Mouse (Mus musculus) forebrain, embryonic 12.5 days (tissue): Measurements from ENCODE around the gene Hmgcs2. TPM values are rescaled to one million over a fixed set of nuclear protein-coding genes. Genes with fewer than 3 reads are reported as not detected.
"Not testable (repeated sequence)": the region's sequence is repeated elsewhere in the genome, so short reads cannot be mapped to it uniquely, and the experiment has no call there.

ENCODE experiments used
- ATAC-seq: fragments of 200-750 bp; cut with Nextera tagmentation; 2 replicates; pipeline ENCODE4 v1.8.0; 2017; ENCODE audit warnings: moderate TSS enrichment; ENCODE audit not compliant: low FRiP score
- H3K27ac ChIP-seq: fragments of 300-500 bp; sonication (generic); 2 replicates; pipeline ENCODE4 v1.5.1; 2016; ENCODE audit warnings: mild to moderate bottlenecking
- H3K27me3 ChIP-seq: fragments of 300-500 bp; sonication (generic); 2 replicates; pipeline ENCODE4 v1.6.1; 2016; ENCODE audit warnings: mild to moderate bottlenecking
- H3K36me3 ChIP-seq: fragments of 300-500 bp; sonication (generic); replicated peaks from 2 replicates; pipeline ENCODE4 v1.6.1; 2016; ENCODE audit warnings: mild to moderate bottlenecking
- H3K4me1 ChIP-seq: fragments of 300-500 bp; sonication (generic); 2 replicates; pipeline ENCODE4 v1.6.1; 2016
- H3K4me2 ChIP-seq: fragments of 300-500 bp; sonication (generic); 2 replicates; pipeline ENCODE4 v1.6.1; 2016; ENCODE audit warnings: mild to moderate bottlenecking, moderate library complexity
- H3K4me3 ChIP-seq: fragments of 300-500 bp; sonication (generic); replicated peaks from 2 replicates; pipeline ENCODE4 v1.5.1; 2016; ENCODE audit warnings: mild to moderate bottlenecking
- H3K9ac ChIP-seq: fragments of 300-500 bp; sonication (generic); 2 replicates; pipeline ENCODE4 v1.6.1; 2016; ENCODE audit warnings: mild to moderate bottlenecking
- H3K9me3 ChIP-seq: fragments of 300-500 bp; sonication (generic); 2 replicates; pipeline ENCODE4 v1.6.1; 2016
- WGBS: fragments of 180-500 bp; shearing (Covaris S2); methylation state at CpG from one replicate; pipeline ENCODE4 v1.1.7; 2016; 5-methylcytosine and 5-hydroxymethylcytosine counted together
- polyA plus RNA-seq: library from polyadenylated mRNA; unstranded; fragments of >200 nt; fragmentation: Nextera tagmentation; extraction: Ambion mirVana; gene quantifications from 2 replicates; pipeline ENCODE4 v1.2.1, GENCODE M21; 2016

The Hmgcs2 gene
- polyA plus RNA-seq, 1 experiment from 2014 or later: 1.3 TPM

DNA sequence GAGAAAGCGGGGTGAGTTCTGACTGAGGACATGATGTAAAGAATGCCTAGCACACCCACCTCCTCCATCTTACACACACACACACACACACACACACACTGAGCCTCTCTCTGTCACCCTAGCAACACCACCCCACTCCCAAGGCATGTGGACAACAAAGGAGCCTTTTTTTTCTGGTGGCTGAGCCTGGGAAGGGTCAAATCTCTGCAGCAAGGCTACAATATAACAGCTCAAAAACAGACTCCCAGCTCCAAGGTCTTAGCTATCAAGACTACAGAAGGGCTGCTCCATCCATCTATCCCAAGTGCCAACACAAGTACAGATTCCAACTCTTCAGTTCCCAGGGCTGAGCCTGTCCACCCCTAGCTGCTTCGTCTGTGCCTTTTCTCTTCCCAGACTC is 39.0 kb downstream of the Hmgcs2 start:
- Histone ChIP-seq H3K9ac (no peak overlapping the region), H3K4me1 (peaks cover 36% of the 10 kb centered on the region), H3K9me3 (no peaks in the 10 kb centered on the region), H3K36me3 (peaks cover 65% of the 10 kb centered on the region), H3K4me2 (no peak overlapping the region), H3K27me3 (no peaks in the 10 kb centered on the region), H3K27ac (peak overlapping the region; percentile 86), H3K4me3 (no peak overlapping the region)
- ATAC-seq: peak; percentile 87
- WGBS: 34% methylated on average over 2 of the region's 2 CpGs

DNA sequence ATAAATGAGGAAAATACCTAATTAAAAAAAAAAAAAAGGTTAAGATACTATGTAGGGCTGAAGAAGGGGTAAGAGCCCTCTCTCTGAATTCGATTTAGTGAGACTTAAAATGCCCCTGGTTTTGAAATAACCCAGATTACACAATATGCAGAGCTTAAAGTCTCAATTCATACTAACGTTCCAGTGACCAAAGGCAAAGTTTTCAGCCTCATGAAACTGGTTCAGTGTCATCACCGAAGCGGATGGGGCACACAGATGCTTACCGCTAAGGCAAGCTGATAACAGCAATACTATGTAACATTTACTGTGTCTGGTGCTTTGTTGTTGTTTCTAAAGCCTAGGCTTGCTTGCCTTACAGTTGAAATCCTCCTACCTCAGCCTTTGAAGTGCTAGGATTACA is 42.0 kb downstream of the Hmgcs2 start:
- 94% methylated on average over 5 of the region's 5 CpGs for WGBS
- no peak overlapping the region for H3K27ac ChIP-seq
- no peak overlapping the region for H3K4me2 ChIP-seq
- ATAC-seq: no peak
- H3K9ac ChIP-seq: no peak overlapping the region
- no peaks in the 10 kb centered on the region for H3K9me3 ChIP-seq
- peaks cover 33% of the 10 kb centered on the region for H3K4me1 ChIP-seq
- no peak overlapping the region for H3K4me3 ChIP-seq
- H3K36me3 ChIP-seq: peaks cover 73% of the 10 kb centered on the region
- no peaks in the 10 kb centered on the region for H3K27me3 ChIP-seq

GRCm38 (mm10) chr3:98324235-98324634 is 44.0 kb downstream of the Hmgcs2 start:
- H3K36me3 ChIP-seq: peaks cover 87% of the 10 kb centered on the region
- no peak for ATAC-seq

DNA sequence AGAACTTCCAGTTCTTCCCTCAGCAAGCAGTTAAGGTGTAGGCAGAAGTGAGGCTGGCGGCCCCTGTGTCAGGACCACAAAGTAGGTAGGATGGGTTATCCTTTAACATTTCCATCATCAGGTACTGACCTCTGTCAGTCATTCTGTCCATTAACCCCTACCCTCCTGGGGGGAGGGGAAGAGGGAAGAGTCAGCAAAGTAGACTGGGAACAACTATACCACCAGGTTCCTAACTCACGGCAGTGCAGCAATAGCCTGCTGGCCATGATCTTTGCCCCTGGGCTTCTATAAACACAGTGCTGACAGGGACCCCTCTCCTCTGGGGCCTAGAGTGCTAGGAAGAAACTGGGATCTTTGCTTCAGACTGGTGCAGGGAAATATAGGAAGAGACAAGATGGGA is 53.8 kb downstream of the Hmgcs2 start:
- no peak overlapping the region for H3K9ac ChIP-seq
- no peaks in the 10 kb centered on the region for H3K27me3 ChIP-seq

More at GRCm38 (mm10) chr3:98324235-98324634, 44.0 kb downstream of the Hmgcs2 start:
- no peaks in the 10 kb centered on the region for H3K9me3 ChIP-seq
- no peak overlapping the region for H3K9ac ChIP-seq
- no peak overlapping the region for H3K4me2 ChIP-seq
- peaks cover 13% of the 10 kb centered on the region for H3K4me1 ChIP-seq
- no peaks in the 10 kb centered on the region for H3K27me3 ChIP-seq
- WGBS: 79% methylated on average over 9 of the region's 9 CpGs
- H3K27ac ChIP-seq: no peak overlapping the region
- H3K4me3 ChIP-seq: no peak overlapping the region

GRCm38 (mm10) chr3:98335331-98335730 is 55.1 kb downstream of the Hmgcs2 start:
- peaks cover 33% of the 10 kb centered on the region for H3K4me1 ChIP-seq
- H3K4me2 ChIP-seq: no peak overlapping the region
- no peak overlapping the region for H3K27ac ChIP-seq
- H3K36me3 ChIP-seq: peaks cover 40% of the 10 kb centered on the region
- no peak for ATAC-seq
- no peak overlapping the region for H3K9ac ChIP-seq
- no peak overlapping the region for H3K4me3 ChIP-seq
- H3K27me3 ChIP-seq: no peaks in the 10 kb centered on the region
- H3K9me3 ChIP-seq: no peaks in the 10 kb centered on the region

More for the DNA sequence above, 53.8 kb downstream of the Hmgcs2 start:
- no peaks in the 10 kb centered on the region for H3K9me3 ChIP-seq
- H3K4me2 ChIP-seq: no peak overlapping the region
- ATAC-seq: no peak
- no peak overlapping the region for H3K4me3 ChIP-seq
- no peak overlapping the region for H3K27ac ChIP-seq
- peaks cover 47% of the 10 kb centered on the region for H3K36me3 ChIP-seq
- WGBS: 79% methylated on average over 2 of the region's 2 CpGs
- peaks cover 33% of the 10 kb centered on the region for H3K4me1 ChIP-seq

GRCm38 (mm10) chr3:98335886-98336285 is 55.7 kb downstream of the Hmgcs2 start:
- peaks cover 33% of the 10 kb centered on the region for H3K4me1 ChIP-seq
- 83% methylated on average over 7 of the region's 7 CpGs for WGBS
- H3K4me3 ChIP-seq: no peak overlapping the region
- ATAC-seq: no peak
- no peaks in the 10 kb centered on the region for H3K27me3 ChIP-seq
- H3K27ac ChIP-seq: no peak overlapping the region
- peaks cover 39% of the 10 kb centered on the region for H3K36me3 ChIP-seq
- no peaks in the 10 kb centered on the region for H3K9me3 ChIP-seq
- H3K4me2 ChIP-seq: no peak overlapping the region; the same call in 1 of the 2 replicates
- no peak overlapping the region for H3K9ac ChIP-seq

DNA sequence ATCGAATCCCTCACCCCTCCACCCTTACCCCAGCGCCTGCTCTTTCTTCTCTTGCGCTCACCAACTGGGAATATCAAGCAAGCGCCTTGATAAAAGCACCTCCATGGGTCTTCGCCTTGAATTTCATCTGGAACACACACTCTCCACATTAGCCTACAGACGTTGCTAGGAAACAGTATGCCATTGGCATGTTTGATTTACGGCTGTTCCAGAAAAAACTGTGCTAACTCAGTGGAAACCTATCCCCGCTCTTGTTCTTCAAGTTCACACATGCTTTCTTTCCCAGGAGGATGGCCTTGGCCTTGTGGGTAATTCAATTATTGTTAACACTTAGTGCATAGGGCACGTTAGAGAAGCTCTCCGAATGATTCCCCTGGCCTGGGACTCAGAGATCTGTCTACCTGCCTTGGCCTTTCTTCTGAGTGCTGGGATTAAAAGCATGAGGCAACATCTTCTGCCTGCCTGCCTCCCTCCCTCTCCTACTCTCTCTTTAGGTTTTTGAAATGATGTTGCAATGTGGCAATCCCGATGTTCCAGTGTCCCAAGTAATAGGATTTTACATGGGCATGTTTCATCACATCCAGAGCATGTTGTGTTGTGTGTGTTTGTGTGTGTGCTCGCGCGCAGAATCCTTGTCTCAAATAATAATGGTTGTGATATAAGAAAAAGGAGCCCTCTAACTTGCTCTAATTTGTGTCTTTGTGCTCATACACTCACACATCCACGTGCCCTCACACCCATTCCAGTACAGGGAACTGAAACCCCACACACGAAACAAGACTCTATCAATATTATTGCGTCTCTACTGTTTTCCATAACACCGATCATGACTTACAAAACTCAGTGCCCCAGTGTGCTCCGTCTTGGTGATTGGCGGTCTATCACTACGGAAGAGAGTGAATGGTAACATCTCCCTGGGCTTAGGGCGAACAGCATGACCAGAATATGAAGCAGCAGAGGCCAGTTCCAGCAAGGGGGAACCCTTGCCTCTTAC is 56.7 kb downstream of the Hmgcs2 start:
- no peak for ATAC-seq
- 0 out of 2 replicates have a peak overlapping the region, but pooled peaks have one; percentile 36 for H3K27ac ChIP-seq
- H3K36me3 ChIP-seq: peaks cover 28% of the 10 kb centered on the region
- H3K27me3 ChIP-seq: no peaks in the 10 kb centered on the region
- H3K9me3 ChIP-seq: no peaks in the 10 kb centered on the region
- peaks cover 33% of the 10 kb centered on the region for H3K4me1 ChIP-seq
- H3K4me3 ChIP-seq: 0 out of 2 replicates have a peak overlapping the region, but pooled peaks have one; percentile 61
- peak overlapping the region; percentile 76 for H3K4me2 ChIP-seq
- WGBS: 75% methylated on average over 22 of the region's 22 CpGs
- H3K9ac ChIP-seq: no peak overlapping the region

GRCm38 (mm10) chr3:98338584-98339041 is 58.4 kb downstream of the Hmgcs2 start:
- Histone ChIP-seq H3K27ac (no peak overlapping the region), H3K4me2 (peak overlapping the region; percentile 76), H3K4me1 (peaks cover 33% of the 10 kb centered on the region), H3K9ac (peak overlapping the region; percentile 79), H3K27me3 (no peaks in the 10 kb centered on the region), H3K36me3 (peaks cover 13% of the 10 kb centered on the region), H3K4me3 (peak overlapping the region; percentile 61), H3K9me3 (no peaks in the 10 kb centered on the region)
- peak; percentile 46; the same call in 1 of the 2 replicates for ATAC-seq
- WGBS: 2% methylated on average over 15 of the region's 15 CpGs

- no peaks in the 10 kb centered on the region for H3K27me3 ChIP-seq
- peaks cover 33% of the 10 kb centered on the region for H3K4me1 ChIP-seq
- peak overlapping the region; percentile 62 for H3K27ac ChIP-seq
- peaks cover 8% of the 10 kb centered on the region for H3K36me3 ChIP-seq
- peak overlapping the region; percentile 61 for H3K4me3 ChIP-seq
- peak; percentile 72 for ATAC-seq
- peak overlapping the region; percentile 76 for H3K4me2 ChIP-seq
- no peaks in the 10 kb centered on the region for H3K9me3 ChIP-seq
- WGBS: 0% methylated on average over 46 of the region's 46 CpGs
- H3K9ac ChIP-seq: peak overlapping the region; percentile 79
Measured at GRCm38 (mm10) chr3:98339097-98339705, 59.0 kb downstream of the Hmgcs2 start.

- peak; percentile 86 for ATAC-seq
- WGBS: under 1% methylated on average over 10 of the region's 10 CpGs
- not testable (repeated sequence) for H3K36me3 ChIP-seq, H3K9me3 ChIP-seq, H3K27me3 ChIP-seq
- peak within 1 kb of the TSS; percentile 76 for H3K4me2 ChIP-seq
- peak within 1 kb of the TSS; percentile 61 for H3K4me3 ChIP-seq
- peaks cover 33% of the 10 kb centered on the region for H3K4me1 ChIP-seq
- peak within 1 kb of the TSS; percentile 79 for H3K9ac ChIP-seq
- H3K27ac ChIP-seq: peak within 1 kb of the TSS; percentile 62
Measured at GRCm38 (mm10) chr3:98339706-98340109, 59.5 kb downstream of the Hmgcs2 start, which contains the start of gene Phgdh. Phgdh (minus strand) TSS chr3:98339990.

GRCm38 (mm10) chr3:98340818-98341594 is 60.8 kb downstream of the Hmgcs2 start:
- Histone ChIP-seq H3K9me3 (no peaks in the 10 kb centered on the region), H3K27me3 (no peaks in the 10 kb centered on the region), H3K4me2 (no peak overlapping the region), H3K27ac (no peak overlapping the region), H3K4me3 (no peak overlapping the region), H3K9ac (no peak overlapping the region), H3K4me1 (peaks cover 28% of the 10 kb centered on the region), H3K36me3 (no peaks in the 10 kb centered on the region)
- ATAC-seq: no peak
- 88% methylated on average over 17 of the region's 17 CpGs for WGBS

DNA sequence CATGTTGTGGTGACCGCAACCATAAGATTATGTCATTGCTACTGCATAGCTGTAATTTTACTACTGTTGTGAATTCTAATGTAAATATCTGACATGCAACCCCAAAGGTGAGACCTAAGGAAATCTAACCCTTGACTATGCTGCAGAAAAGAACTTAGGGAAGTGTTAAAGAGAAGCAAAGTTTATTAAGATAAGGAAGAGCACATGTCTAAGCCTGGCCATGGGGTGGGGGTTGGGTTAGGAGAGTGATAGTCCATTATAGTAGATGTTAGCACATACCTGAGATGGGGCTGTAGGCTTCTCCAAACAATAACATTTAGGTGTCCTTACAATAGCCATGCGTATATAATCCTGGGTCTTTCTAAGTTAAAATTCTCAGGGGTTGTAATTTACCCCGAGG is 63.0 kb downstream of the Hmgcs2 start:
- 89% methylated on average over 3 of the region's 3 CpGs for WGBS
- no peak overlapping the region for H3K4me3 ChIP-seq
- no peak for ATAC-seq
- no peak overlapping the region for H3K4me2 ChIP-seq
- H3K36me3 ChIP-seq: no peaks in the 10 kb centered on the region
- no peaks in the 10 kb centered on the region for H3K27me3 ChIP-seq
- H3K9me3 ChIP-seq: no peaks in the 10 kb centered on the region
- H3K9ac ChIP-seq: no peak overlapping the region
- H3K27ac ChIP-seq: no peak overlapping the region
- H3K4me1 ChIP-seq: peaks cover 6% of the 10 kb centered on the region
